Mouse (Mus musculus) 3T3-L1 (cell line): ENCODE results near the gene Atp5f1.

Experiments
- DNase-seq: peaks from one replicate; pipeline ENCODE4 v3.0.0-alpha.2; 2015; ENCODE audit warnings: low read depth, low spot score

Atp5f1 gene

GRCm38 (mm10) chr3:105900716-105901115 is 59.2 kb downstream of the Atp5f1 start:
- DNase-seq, result no peak

DNA sequence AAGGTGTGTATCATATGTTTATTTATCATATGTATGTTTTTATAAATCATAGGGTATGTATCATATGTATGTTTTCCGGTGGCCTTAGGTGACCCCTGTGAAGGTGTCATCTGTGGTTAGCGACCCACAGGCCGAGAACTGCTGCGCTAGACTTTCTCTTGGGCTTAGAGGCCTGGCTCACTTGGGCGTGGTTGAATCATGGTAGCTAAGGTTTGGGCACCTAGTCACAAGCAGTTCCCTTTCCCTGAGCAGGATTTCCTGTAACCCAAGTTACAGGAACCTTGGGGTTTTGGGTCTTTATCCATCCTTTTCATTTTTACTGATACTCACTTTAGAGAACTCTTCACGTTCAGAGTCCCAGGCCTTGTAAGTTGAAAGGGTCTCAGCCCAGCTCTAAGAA is 59.6 kb downstream of the Atp5f1 start:
- DNase-seq, result no peak

- peak; percentile 93 for DNase-seq
Observed at GRCm38 (mm10) chr3:105899394-105900147, 60.3 kb downstream of the Atp5f1 start.

DNA sequence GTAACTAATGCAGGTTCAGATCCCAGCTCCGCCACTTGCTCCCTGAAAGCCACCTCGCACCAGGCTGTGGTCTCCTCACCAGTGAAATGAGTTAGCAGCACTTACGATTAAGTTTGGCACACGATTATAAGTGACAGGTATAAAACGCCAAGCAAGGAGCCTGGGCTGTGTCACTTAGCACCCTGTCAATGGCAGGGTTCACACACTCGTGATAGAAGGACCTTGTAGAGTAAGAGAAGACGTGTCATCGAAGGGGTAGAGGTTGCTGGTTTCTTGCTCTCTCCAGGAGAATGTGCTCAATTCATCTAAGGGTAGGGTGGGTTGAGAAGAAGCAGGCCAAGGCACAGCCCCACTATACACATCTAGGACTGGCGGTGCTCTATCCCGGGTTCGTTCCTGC is 61.0 kb downstream of the Atp5f1 start:
- no peak for DNase-seq

- peak; percentile 62 for DNase-seq
Observed at GRCm38 (mm10) chr3:105898325-105898724, 61.6 kb downstream of the Atp5f1 start.

DNA sequence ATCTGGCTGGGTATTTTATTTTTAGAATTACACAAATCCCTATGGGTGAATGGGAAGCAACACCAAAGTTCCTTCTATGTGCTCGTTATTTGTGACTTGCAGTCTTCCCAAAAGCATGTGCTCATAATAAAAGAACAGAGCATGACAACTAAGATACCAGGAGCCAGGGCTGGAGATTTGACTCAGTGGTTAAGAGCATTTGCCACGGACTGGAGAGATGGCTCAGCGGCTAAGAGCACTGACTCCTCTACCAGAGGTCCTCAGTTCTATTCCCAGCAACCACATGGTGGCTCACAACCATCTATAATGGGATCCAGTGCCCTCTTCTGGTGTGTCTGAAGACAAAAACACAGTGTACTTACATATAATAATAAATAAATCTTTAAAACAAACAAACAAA is 63.1 kb downstream of the Atp5f1 start:
- DNase-seq, result no peak

GRCm38 (mm10) chr3:105894601-105895592 is 65.0 kb downstream of the Atp5f1 start:
- peak; percentile 92 for DNase-seq

GRCm38 (mm10) chr3:105893941-105894391 is 65.9 kb downstream of the Atp5f1 start:
- peak; percentile 79 for DNase-seq
